Mouse (Mus musculus) heart, adult 2 months (tissue): ENCODE data around the gene Cxcr5. TPM values are rescaled to one million over a fixed set of nuclear protein-coding genes. Genes with fewer than 3 reads are reported as not detected.
A peak's percentile ranks its signal among the peaks of the same experiment; 100 is the strongest.

Experiments
- DNase-seq, 2 experiments: peaks; one replicate each; pipeline ENCODE4 v3.0.0; 2021
- H3K27ac ChIP-seq: fragments of 200-600 bp; 2 replicates; pipeline ENCODE4 v1.8.1; 2022
- H3K27me3 ChIP-seq: fragments of 200-500 bp; 2 replicates; pipeline ENCODE4 v1.6.1; 2012; ENCODE audit warnings: mild to moderate bottlenecking, low read length, inconsistent platforms, mixed read lengths; ENCODE audit not compliant: control insufficient read depth, insufficient read depth
- H3K36me3 ChIP-seq: fragments of 200-500 bp; 2 replicates; pipeline ENCODE4 v1.6.1; 2012; ENCODE audit warnings: low read length, inconsistent platforms; ENCODE audit not compliant: control insufficient read depth, insufficient read depth
- H3K4me1 ChIP-seq: fragments of 200-500 bp; 2 replicates; pipeline ENCODE4 v1.6.1; 2011; ENCODE audit warnings: low read length; ENCODE audit not compliant: control insufficient read depth, insufficient read depth
- H3K4me3 ChIP-seq: fragments of 200-600 bp; 2 replicates; pipeline ENCODE4 v1.8.1; 2022
- H3K79me2 ChIP-seq: fragments of 200-500 bp; replicated peaks from 2 replicates; pipeline ENCODE4 v1.6.1; 2012; ENCODE audit warnings: mild to moderate bottlenecking, inconsistent platforms, low read length, moderate library complexity, mixed read lengths; ENCODE audit not compliant: control insufficient read depth, insufficient read depth
- H3K9ac ChIP-seq: fragments of 200-500 bp; 2 replicates; pipeline ENCODE4 v1.6.1; 2012; ENCODE audit warnings: low read depth, mild to moderate bottlenecking, control low read depth, inconsistent platforms, low read length, mixed read lengths
- CTCF ChIP-seq: fragments of 200-600 bp; IDR thresholded peaks from 2 replicates; pipeline ENCODE4 v1.8.1; 2022; ENCODE audit warnings: antibody characterized with exemption, mild to moderate bottlenecking, moderate library complexity
- EP300 ChIP-seq: fragments of 200-500 bp; IDR thresholded peaks from 2 replicates; pipeline ENCODE4 v1.6.1; 2011; ENCODE audit warnings: low read depth, low read length, control low read depth; ENCODE audit not compliant: insufficient read depth
- POLR2A ChIP-seq: fragments of 200-500 bp; IDR thresholded peaks from 2 replicates; pipeline ENCODE4 v1.6.1; 2011; ENCODE audit warnings: mild to moderate bottlenecking, low read depth, low read length, control low read depth; ENCODE audit not compliant: insufficient read depth
- WGBS: fragments of 180-500 bp; shearing (Covaris S2); methylation state at CpG from one replicate; pipeline ENCODE4 v1.1.7; 2018; 5-methylcytosine and 5-hydroxymethylcytosine counted together
- intact Hi-C: fragments of 180-260 bp; cut with DNase I; formaldehyde crosslinking; loops from one replicate; pipeline ENCODE4 v1.15.1; 2025
- polyA plus RNA-seq: library from polyadenylated mRNA; depleted of rRNA; stranded (reverse); fragments of >200 nt; gene quantifications from 2 replicates; pipeline ENCODE4 v1.2.3, GENCODE M21; 2012
- total RNA-seq, 2 experiments: library from RNA; stranded (reverse); gene quantifications; 2 replicates each; pipeline ENCODE4 v1.2.3; 2021

The Cxcr5 gene
- total and polyA plus RNA-seq, 3 experiments, result 0.41 to 1.7 (median 0.42) TPM

DNA sequence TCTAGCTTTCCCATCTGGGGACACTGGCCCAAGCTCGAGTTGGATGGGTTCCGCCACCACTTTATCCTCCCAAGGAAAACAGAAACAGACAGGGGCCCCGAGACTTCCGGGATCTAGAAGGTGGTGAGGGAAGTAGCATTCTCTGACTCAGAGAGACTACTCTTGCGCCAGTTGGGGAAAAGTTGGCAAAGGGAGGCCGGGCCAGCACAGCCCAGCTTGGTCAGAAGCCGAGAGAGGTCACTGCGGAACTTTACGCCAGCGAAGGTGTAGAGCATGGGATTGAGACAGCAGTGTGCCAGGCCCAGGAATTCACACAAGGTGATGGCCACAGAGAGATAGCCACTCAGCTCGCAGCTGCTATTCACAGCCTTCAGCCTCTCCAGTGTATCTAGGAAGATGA is 48.6 kb downstream of the Cxcr5 start:
- intact Hi-C loops, result loop anchor here (5.0 kb wide), 1 partner anchor 36 kb away; no protein-coding TSS in a partner anchor
- peak; percentile 33 to 57 for DNase-seq
- H3K4me3 ChIP-seq, result no peak overlapping the region
- H3K4me1 ChIP-seq, result peaks cover 32% of the 10 kb centered on the region
- H3K27ac ChIP-seq, result peak overlapping the region; percentile 91; the same call in 1 of the 2 replicates
- 72% methylated on average over 11 of the region's 11 CpGs for WGBS
- H3K79me2 ChIP-seq, result no peaks in the 10 kb centered on the region
- peaks cover 5% of the 10 kb centered on the region; the same call in 1 of the 2 replicates for H3K36me3 ChIP-seq
- TF ChIP-seq EP300 (no peak), CTCF (no peak), POLR2A (no peak)
- H3K27me3 ChIP-seq, result no peaks in the 10 kb centered on the region
- no peak overlapping the region for H3K9ac ChIP-seq

DNA sequence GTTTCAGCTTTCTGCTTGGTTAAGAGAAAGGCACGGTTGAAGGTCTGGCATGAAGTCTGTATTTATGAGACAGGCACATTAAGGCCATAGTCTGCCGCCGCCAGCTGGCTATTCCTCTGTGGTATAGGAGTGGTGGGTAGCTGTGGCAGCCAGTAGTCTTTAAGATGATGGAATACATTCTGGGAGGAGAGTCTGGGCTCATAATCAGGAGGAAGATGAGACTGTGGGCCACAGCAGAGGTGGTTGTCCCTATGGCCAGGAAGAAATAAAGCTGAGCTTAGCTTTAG is 49.0 kb downstream of the Cxcr5 start:
- Histone ChIP-seq H3K4me3 (no peak overlapping the region), H3K9ac (no peak overlapping the region), H3K27ac (peak overlapping the region; percentile 91; the same call in 1 of the 2 replicates), H3K79me2 (no peaks in the 10 kb centered on the region), H3K36me3 (peaks cover 5% of the 10 kb centered on the region; the same call in 1 of the 2 replicates), H3K27me3 (no peaks in the 10 kb centered on the region), H3K4me1 (peaks cover 28% of the 10 kb centered on the region)
- DNase-seq, result no peak
- intact Hi-C loops, result loop anchor here (5.0 kb wide), 1 partner anchor 35 kb away; no protein-coding TSS in a partner anchor
- WGBS, result 84% methylated on average over 3 of the region's 3 CpGs
- TF ChIP-seq POLR2A (no peak), EP300 (no peak), CTCF (no peak)

DNA sequence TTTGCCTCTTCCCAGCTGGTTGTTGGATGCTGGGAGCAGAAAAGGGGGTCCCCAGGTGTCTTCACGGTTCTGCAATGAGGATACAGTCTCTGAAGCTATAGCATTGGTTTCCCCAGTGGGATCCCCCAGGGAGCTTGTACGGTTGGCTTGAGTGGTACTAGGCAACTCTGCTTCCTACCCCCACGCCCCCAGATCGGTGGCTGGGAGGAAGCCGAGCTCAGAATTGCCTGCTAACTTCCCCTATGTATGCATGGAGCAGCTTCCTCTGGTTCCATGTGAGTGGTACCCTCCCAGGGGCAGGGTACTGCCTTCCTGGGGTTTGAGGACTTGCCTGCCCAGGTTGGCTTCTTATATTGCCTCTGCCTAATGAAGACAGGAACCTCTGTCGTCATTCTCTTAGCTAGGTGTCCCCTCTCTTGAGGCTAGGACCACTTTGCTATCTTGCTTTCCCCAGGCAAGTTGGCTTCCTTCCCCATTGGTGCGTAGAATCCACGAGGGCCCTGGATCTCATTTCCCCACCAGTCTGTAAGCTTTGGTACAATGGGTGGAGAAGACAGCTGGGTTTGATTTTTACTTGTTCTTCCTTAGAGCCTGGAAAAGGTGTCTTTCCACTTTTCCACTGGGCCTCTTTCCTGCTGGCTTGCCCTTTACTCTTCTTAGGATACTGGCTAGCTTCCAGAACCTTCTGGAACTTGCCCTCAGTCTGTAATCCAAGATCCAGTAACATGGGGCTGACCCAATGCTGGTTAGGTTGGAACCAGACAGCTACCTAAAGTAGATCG is 49.6 kb downstream of the Cxcr5 start:
- H3K36me3 ChIP-seq, result peaks cover 5% of the 10 kb centered on the region; the same call in 1 of the 2 replicates
- WGBS, result 27% methylated on average over 9 of the region's 9 CpGs
- H3K27me3 ChIP-seq, result no peaks in the 10 kb centered on the region
- H3K79me2 ChIP-seq, result no peaks in the 10 kb centered on the region
- TF ChIP-seq POLR2A, result no peak
- no peak for TF ChIP-seq EP300
- TF ChIP-seq CTCF, result no peak
- H3K9ac ChIP-seq, result no peak overlapping the region
- H3K27ac ChIP-seq, result peak overlapping the region; percentile 91
- intact Hi-C loops, result loop anchor here (1.0 to 5.0 kb wide), 3 partner anchors 35 to 93 kb away; partner anchors contain the start of gene Ddx6
- H3K4me3 ChIP-seq, result no peak overlapping the region
- DNase-seq, result peak; percentile 51 to 52
- peaks cover 28% of the 10 kb centered on the region for H3K4me1 ChIP-seq

DNA sequence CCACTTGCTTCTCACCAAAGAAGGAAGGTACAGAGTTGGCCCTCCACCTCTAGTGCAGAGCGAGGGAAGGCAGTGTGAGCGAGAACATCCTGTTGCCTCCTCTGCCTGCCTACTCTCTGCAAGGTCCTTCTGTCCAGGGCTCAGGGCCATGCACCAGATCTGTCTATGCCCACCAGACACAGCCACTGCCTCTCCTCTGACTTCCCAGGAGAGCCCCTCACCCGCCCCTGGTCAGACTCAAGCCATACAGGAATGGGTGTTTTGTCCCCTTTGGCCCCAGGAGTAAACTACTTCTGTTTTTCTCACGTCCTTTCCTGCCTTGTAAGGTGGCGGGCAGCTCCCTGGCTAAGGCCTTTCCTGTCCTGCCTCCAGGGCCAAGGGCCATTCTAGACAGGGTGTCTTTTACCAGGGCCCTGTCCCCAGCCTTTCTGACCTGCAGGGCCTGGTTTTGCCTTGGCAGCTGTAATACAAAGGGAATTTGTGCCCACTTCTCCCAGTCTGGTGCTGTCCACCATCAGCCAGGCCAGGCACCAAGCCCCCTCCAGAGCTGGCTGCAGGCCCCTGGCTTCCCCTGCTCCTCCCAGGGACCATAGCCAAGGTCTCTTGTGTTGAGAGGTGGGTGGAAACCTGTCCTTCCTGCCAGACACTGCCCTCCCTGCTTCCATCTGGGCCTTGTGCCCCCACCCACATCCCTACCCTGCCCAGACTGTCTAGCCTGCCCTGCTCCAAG is 50.6 kb downstream of the Cxcr5 start:
- intact Hi-C loops, result loop anchor here (1.0 to 5.0 kb wide), 3 partner anchors 34 to 94 kb away; partner anchors contain the start of gene Ddx6
- no peaks in the 10 kb centered on the region for H3K27me3 ChIP-seq
- peak; percentile 78 to 85 for DNase-seq
- peaks cover 28% of the 10 kb centered on the region for H3K4me1 ChIP-seq
- H3K36me3 ChIP-seq, result peaks cover 5% of the 10 kb centered on the region; the same call in 1 of the 2 replicates
- H3K9ac ChIP-seq, result peak overlapping the region; percentile 35
- WGBS, result 14% methylated on average over 5 of the region's 5 CpGs
- H3K4me3 ChIP-seq, result peak overlapping the region; percentile 49; the same call in 1 of the 2 replicates
- peak overlapping the region; percentile 91 for H3K27ac ChIP-seq
- TF ChIP-seq CTCF, result no peak
- TF ChIP-seq EP300, result peak; percentile 6; the same call in 1 of the 2 replicates
- TF ChIP-seq POLR2A, result 0 out of 2 replicates have a peak, but pooled peaks have one; percentile 27
- no peaks in the 10 kb centered on the region for H3K79me2 ChIP-seq

DNA sequence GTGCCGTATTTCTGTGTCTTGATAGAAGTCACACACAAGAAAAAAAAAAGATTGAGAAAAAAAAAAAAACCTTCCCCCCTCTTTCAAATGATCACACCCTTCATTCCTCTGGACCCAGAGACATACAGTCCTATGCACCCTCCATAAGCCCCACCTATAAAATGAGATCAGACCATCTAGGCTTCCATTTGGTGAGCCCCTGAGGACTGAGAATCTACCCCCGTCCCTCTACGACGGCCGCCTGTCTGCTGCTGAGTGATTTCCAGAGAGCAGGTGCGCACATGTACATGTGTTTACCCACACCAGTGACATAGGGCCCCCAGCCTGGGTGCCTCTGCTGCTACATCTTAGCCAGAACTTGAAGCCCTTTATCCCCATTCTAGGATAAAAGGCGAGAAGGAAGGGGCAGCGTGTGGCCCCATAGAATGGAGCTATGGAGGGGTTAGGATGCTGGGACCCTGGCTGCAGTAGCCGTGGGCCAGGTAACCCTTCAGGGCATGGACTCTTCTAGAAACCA is 51.3 kb downstream of the Cxcr5 start:
- no peak for TF ChIP-seq POLR2A
- peak; percentile 45 to 51 for DNase-seq
- 25% methylated on average over 9 of the region's 9 CpGs for WGBS
- peaks cover 27% of the 10 kb centered on the region for H3K4me1 ChIP-seq
- H3K79me2 ChIP-seq, result no peaks in the 10 kb centered on the region
- no peaks in the 10 kb centered on the region for H3K27me3 ChIP-seq
- peak overlapping the region; percentile 91 for H3K27ac ChIP-seq
- H3K4me3 ChIP-seq, result peak overlapping the region; percentile 49
- intact Hi-C loops, result loop anchor here (2.0 to 5.0 kb wide), 2 partner anchors 33 to 94 kb away; partner anchors contain the start of gene Ddx6
- H3K9ac ChIP-seq, result peak overlapping the region; percentile 31
- H3K36me3 ChIP-seq, result peaks cover 5% of the 10 kb centered on the region; the same call in 1 of the 2 replicates
